Mouse (Mus musculus): ENCODE measurements at regions not wholly inside any gene's neighbourhood (a gene's known extent, or its start where the extent isn't known, plus 50 kb on each side); places are given as distances from the start of the nearest gene placed in this dataset.

- Histone ChIP-seq H3K27ac (ENCODE audit: insufficient read depth, low read length) (no peak overlapping the region), H3K27me3 (ENCODE audit: control insufficient read depth, insufficient read depth, low read length) (no peaks in the 10 kb centered on the region), H3K4me1 (ENCODE audit: control insufficient read depth, insufficient read depth, low read length) (no peaks in the 10 kb centered on the region), H3K4me3 (replicated peaks; ENCODE audit: insufficient read depth, low read depth, low read length) (no peak overlapping the region)
- no peak for DNase-seq
- TF ChIP-seq CTCF (IDR thresholded peaks at IDR 0.05; ENCODE audit: borderline replicate concordance, insufficient read depth, low read depth, low read length) (no peak), POLR2A (IDR thresholded peaks at IDR 0.05; ENCODE audit: borderline replicate concordance, insufficient read depth, low read length) (no peak)
Measured at GRCm38 (mm10) chr15:62934522-62935189, 910.3 kb downstream of the Gsdmc2 start.

GRCm38 (mm10) chr15:62920520-62920919, 924.5 kb downstream of the Gsdmc2 start:
- DNase-seq = no peak
- Histone ChIP-seq H3K4me1 (ENCODE audit: control insufficient read depth, insufficient read depth, low read length) (no peaks in the 10 kb centered on the region), H3K27ac (ENCODE audit: insufficient read depth, low read length) (no peak overlapping the region), H3K27me3 (ENCODE audit: control insufficient read depth, insufficient read depth, low read length) (no peaks in the 10 kb centered on the region), H3K4me3 (replicated peaks; ENCODE audit: insufficient read depth, low read depth, low read length) (no peak overlapping the region)
- no peak for TF ChIP-seq CTCF (IDR thresholded peaks at IDR 0.05; ENCODE audit: borderline replicate concordance, insufficient read depth, low read depth, low read length)
- no peak for TF ChIP-seq POLR2A (IDR thresholded peaks at IDR 0.05; ENCODE audit: borderline replicate concordance, insufficient read depth, low read length)
- WGBS = 95% methylated on average over 2 of the region's 2 CpGs

GRCm38 (mm10) chr15:62919264-62919663, 925.7 kb downstream of the Gsdmc2 start:
- Histone ChIP-seq H3K27ac (ENCODE audit: insufficient read depth, low read length) (no peak overlapping the region), H3K27me3 (ENCODE audit: control insufficient read depth, insufficient read depth, low read length) (no peaks in the 10 kb centered on the region), H3K4me3 (replicated peaks; ENCODE audit: insufficient read depth, low read depth, low read length) (no peak overlapping the region), H3K4me1 (ENCODE audit: control insufficient read depth, insufficient read depth, low read length) (no peaks in the 10 kb centered on the region)
- DNase-seq = no peak
- TF ChIP-seq POLR2A (IDR thresholded peaks at IDR 0.05; ENCODE audit: borderline replicate concordance, insufficient read depth, low read length) = no peak
- no peak for TF ChIP-seq CTCF (IDR thresholded peaks at IDR 0.05; ENCODE audit: borderline replicate concordance, insufficient read depth, low read depth, low read length)

- WGBS = 70% methylated on average over 4 of the region's 4 CpGs
- no peak overlapping the region for H3K27ac ChIP-seq (ENCODE audit: insufficient read depth, low read length)
- TF ChIP-seq CTCF (IDR thresholded peaks at IDR 0.05; ENCODE audit: borderline replicate concordance, insufficient read depth, low read depth, low read length) = no peak
- no peak for TF ChIP-seq POLR2A (IDR thresholded peaks at IDR 0.05; ENCODE audit: borderline replicate concordance, insufficient read depth, low read length)
- no peak for DNase-seq
- H3K27me3 ChIP-seq (ENCODE audit: control insufficient read depth, insufficient read depth, low read length) = no peaks in the 10 kb centered on the region
- H3K4me3 ChIP-seq (replicated peaks; ENCODE audit: insufficient read depth, low read depth, low read length) = no peak overlapping the region
- no peaks in the 10 kb centered on the region; the same call in 1 of the 2 replicates for H3K4me1 ChIP-seq (ENCODE audit: control insufficient read depth, insufficient read depth, low read length)
Measured at GRCm38 (mm10) chr15:62908379-62908778, 936.6 kb downstream of the Gsdmc2 start.

GRCm38 (mm10) chr15:62907181-62907580, 937.8 kb downstream of the Gsdmc2 start:
- Histone ChIP-seq H3K4me1 (ENCODE audit: control insufficient read depth, insufficient read depth, low read length) (no peaks in the 10 kb centered on the region; the same call in none of the 2 replicates), H3K4me3 (replicated peaks; ENCODE audit: insufficient read depth, low read depth, low read length) (no peak overlapping the region), H3K27me3 (ENCODE audit: control insufficient read depth, insufficient read depth, low read length) (no peaks in the 10 kb centered on the region), H3K27ac (ENCODE audit: insufficient read depth, low read length) (no peak overlapping the region)
- no peak for DNase-seq
- TF ChIP-seq CTCF (IDR thresholded peaks at IDR 0.05; ENCODE audit: borderline replicate concordance, insufficient read depth, low read depth, low read length) = no peak
- WGBS = 95% methylated on average over 2 of the region's 2 CpGs

- no peaks in the 10 kb centered on the region for H3K27me3 ChIP-seq (ENCODE audit: control insufficient read depth, insufficient read depth, low read length)
- TF ChIP-seq CTCF (IDR thresholded peaks at IDR 0.05; ENCODE audit: borderline replicate concordance, insufficient read depth, low read depth, low read length) (no peak), POLR2A (IDR thresholded peaks at IDR 0.05; ENCODE audit: borderline replicate concordance, insufficient read depth, low read length) (no peak)
- H3K27ac ChIP-seq (ENCODE audit: insufficient read depth, low read length) = no peak overlapping the region
- 22% methylated on average over 17 of the region's 17 CpGs for WGBS
- peak; percentile 70 to 84 for DNase-seq
- no peak overlapping the region for H3K4me3 ChIP-seq (replicated peaks; ENCODE audit: insufficient read depth, low read depth, low read length)
- no peaks in the 10 kb centered on the region; the same call in none of the 2 replicates for H3K4me1 ChIP-seq (ENCODE audit: control insufficient read depth, insufficient read depth, low read length)
Measured at GRCm38 (mm10) chr15:62903047-62903822, 941.7 kb downstream of the Gsdmc2 start.

GRCm38 (mm10) chr15:62901955-62902354, 943.0 kb downstream of the Gsdmc2 start:
- TF ChIP-seq POLR2A (IDR thresholded peaks at IDR 0.05; ENCODE audit: borderline replicate concordance, insufficient read depth, low read length) = no peak
- TF ChIP-seq CTCF (IDR thresholded peaks at IDR 0.05; ENCODE audit: borderline replicate concordance, insufficient read depth, low read depth, low read length) = no peak
- H3K27ac ChIP-seq (ENCODE audit: insufficient read depth, low read length) = no peak overlapping the region
- WGBS = 53% methylated on average over 4 of the region's 4 CpGs

GRCm38 (mm10) chr15:62889798-62890197, 955.2 kb downstream of the Gsdmc2 start:
- no peaks in the 10 kb centered on the region for H3K27me3 ChIP-seq (ENCODE audit: control insufficient read depth, insufficient read depth, low read length)
- TF ChIP-seq CTCF (IDR thresholded peaks at IDR 0.05; ENCODE audit: borderline replicate concordance, insufficient read depth, low read depth, low read length) (no peak), POLR2A (IDR thresholded peaks at IDR 0.05; ENCODE audit: borderline replicate concordance, insufficient read depth, low read length) (no peak)
- DNase-seq = no peak
- H3K27ac ChIP-seq (ENCODE audit: insufficient read depth, low read length) = no peak overlapping the region
- WGBS = 61% methylated on average over 4 of the region's 4 CpGs
- no peaks in the 10 kb centered on the region for H3K4me1 ChIP-seq (ENCODE audit: control insufficient read depth, insufficient read depth, low read length)
- no peak overlapping the region for H3K4me3 ChIP-seq (replicated peaks; ENCODE audit: insufficient read depth, low read depth, low read length)

More at GRCm38 (mm10) chr15:62901955-62902354, 943.0 kb downstream of the Gsdmc2 start:
- Histone ChIP-seq H3K27me3 (ENCODE audit: control insufficient read depth, insufficient read depth, low read length) (no peaks in the 10 kb centered on the region; the same call in 1 of the 2 replicates), H3K4me1 (ENCODE audit: control insufficient read depth, insufficient read depth, low read length) (no peaks in the 10 kb centered on the region; the same call in none of the 2 replicates), H3K4me3 (replicated peaks; ENCODE audit: insufficient read depth, low read depth, low read length) (no peak overlapping the region)
- no peak for DNase-seq

All from cerebellum, adult 2 months (tissue).